Mouse (Mus musculus): Measurements from ENCODE around the gene Asb4.
A peak's percentile ranks its signal among the peaks of the same experiment; 100 is the strongest.

- TF ChIP-seq CTCF (IDR thresholded peaks at IDR 0.05; ENCODE audit: borderline replicate concordance, extremely low read depth, insufficient read depth, insufficient read length) (peak; percentile 30; the same call in 1 of the 2 replicates), POLR2A (IDR thresholded peaks at IDR 0.05; ENCODE audit: borderline replicate concordance, extremely low read depth, insufficient read depth, insufficient read length, poor library complexity, severe bottlenecking) (no peak)
Observed at GRCm38 (mm10) chr6:5396797-5397196, 13.6 kb downstream of the Asb4 start.
